Mouse (Mus musculus): ENCODE measurements at regions not wholly inside any gene's neighbourhood (a gene's known extent, or its start where the extent isn't known, plus 50 kb on each side); places are given as distances from the start of the nearest gene placed in this dataset.

DNA sequence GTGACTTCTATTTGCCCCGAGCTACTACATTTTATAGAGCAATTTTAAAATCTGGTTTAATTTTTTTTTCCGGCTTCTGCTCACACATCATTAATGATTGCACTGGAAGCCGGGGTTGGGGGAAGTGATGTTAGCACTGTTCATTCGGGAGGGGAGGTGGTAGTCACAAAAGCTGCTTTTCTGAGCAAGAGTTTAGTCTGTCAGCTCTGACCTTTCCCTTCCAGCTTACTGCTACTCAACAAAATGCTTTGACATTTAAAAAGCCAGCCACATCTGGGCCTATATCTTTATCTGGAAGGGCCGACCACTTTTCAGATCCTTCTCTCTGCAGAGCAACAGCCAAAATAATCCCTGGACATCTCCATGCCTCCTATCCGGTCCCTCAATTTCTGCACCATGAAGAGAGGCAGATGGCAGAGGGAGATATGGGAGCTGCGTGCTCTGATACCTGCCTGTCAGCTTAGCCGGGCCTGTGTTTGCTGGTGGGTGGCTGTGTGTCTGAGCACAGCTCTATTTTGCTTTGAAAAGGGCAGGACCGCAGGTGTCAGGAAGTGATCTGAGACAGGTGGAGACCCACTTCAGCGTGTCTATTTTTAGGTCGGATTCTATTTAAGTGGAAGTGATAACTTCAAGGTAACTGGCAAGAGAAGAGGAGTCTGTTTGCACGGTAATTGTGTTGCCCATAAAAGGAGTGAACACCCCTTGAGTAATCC, 63.1 kb downstream of the Kcnf1 start:
- no peak for DNase-seq (ENCODE audit: low spot score in 2 of 2)

DNA sequence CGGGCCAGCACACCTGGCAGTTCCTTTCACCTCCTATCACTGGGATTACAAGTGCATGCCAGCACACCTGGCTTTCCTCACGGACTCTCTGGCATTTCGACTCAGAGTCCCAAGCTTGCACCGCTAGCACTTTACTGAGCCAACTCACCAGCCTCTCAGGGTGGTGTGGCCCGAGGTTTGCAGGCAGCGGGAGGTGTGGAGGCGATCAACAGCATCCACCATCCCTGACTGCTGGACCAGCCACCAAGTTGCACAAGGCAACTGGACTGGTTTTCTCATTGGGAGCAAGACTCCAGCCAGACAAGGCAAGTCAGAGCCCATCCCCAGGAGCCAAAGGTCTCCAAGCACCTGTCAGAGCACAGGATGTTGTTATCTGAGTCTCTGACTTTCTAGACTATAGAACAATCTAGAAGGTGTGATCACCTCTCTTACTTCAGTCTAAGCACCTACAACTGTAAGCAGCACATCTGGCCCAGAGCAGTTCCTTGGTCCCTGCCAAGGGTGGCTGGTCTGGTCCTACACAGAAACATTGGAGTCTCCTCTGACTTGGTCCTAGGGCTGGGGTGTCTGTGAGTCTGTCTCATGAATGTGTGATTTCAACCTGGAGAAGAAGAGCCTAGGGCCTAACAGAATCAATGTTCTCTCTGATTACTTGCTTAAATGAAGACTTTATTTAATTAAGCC, 63.8 kb downstream of the Kcnf1 start:
- DNase-seq (ENCODE audit: low spot score in 2 of 2), result no peak

DNA sequence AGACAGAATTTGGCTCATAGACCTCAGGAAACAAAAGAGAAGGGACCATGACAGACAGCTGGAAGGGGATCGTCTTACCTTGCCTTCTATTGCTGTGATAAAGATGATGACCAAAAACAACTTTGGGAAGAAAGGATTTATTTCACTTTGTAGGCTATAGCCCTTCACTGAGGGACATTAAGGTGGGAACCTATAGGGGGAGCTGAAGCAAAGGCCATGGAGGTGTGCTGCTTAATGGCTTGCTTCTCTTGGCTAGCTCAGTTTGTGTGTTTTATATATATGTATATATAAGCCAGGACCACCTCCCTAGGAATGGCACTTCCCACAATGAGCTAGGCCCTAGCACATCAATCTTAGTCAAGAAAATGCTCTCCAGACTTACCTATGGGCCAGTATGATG, 70.5 kb downstream of the Kcnf1 start:
- DNase-seq (ENCODE audit: low spot score in 2 of 2), result no peak

DNA sequence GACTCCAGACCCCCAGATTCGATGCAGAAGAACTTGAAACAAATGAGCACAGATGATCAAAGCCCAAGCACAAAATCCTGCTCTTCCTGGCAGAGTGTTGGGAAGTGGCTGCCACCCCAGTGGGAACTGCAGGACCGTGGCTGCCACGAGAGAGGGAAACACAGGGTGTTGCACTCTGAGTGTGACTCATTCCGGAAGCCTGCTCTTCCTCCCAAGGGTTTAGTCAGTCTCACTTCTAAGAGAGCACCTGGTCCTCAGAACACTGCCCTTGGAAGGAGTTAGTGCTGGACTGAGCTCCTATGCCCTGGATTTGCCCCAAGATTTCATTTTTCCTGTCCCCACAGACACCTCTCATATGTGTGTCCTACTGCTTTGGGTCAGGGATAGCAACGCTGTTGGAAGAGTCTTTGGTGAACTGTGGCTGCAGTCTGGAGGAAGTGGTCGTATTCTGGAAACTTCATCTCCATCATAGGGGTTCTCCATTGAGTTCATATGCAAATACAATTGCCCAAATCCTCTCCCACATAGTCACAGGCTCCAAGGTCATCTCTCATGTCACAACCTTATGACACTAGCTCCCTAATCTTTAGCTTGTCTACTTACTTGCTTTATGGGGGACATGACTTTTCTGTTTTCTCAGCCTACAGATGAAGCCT, 71.5 kb downstream of the Kcnf1 start:
- no peak for DNase-seq (ENCODE audit: low spot score in 2 of 2)

- DNase-seq (ENCODE audit: low spot score in 2 of 2), result no peak
Observed at GRCm38 (mm10) chr12:17101842-17102241, 74.8 kb downstream of the Kcnf1 start.

DNA sequence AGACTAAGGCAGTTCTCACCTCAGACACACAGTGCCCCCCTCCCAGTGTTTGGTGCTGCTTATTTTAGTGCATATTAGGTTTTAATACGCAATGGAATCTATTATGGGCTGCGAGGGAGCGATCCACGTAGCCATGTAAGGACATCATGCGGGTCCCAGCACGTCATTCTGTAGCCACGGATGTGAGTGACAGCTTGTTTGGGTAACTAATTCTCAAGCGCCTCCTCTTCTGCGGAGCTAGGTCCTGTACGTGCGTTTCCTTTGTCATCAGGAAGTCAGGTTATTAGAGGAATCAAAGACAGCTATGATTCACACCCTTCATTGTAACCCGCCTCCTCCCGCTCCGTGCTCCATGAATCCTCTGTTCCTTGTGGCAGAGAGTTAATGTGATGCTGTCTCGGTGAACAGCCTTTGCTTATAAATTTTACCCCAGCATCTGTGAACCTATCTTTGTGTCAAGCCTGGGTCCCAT, 78.9 kb downstream of the Kcnf1 start:
- peak in 1 of 2 experiments; percentile 51 for DNase-seq (ENCODE audit: low spot score in 2 of 2)

GRCm38 (mm10) chr12:17094758-17095157, 81.9 kb downstream of the Kcnf1 start:
- DNase-seq (ENCODE audit: low spot score in 2 of 2), result no peak

DNA sequence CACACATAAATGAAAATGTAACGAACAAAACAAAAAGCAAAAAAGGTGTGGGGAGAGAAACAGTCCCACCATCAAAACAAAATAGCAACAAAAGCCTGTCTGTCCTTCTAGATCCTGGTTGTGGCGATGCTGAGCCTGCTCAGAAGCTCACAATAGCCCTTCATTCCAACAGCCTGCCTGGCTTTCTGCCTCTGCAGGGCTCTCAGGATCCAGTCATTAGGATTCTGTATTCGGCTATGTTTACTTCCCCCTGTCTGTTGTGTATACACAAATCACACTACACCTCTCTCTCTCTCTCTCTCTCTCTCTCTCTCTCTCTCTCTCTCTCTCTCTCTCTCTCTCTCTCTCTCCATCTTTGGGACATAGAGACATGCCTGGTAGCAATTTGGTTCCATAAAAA, 82.2 kb upstream of the 2410004P03Rik start:
- no peak for DNase-seq (ENCODE audit: low spot score in 2 of 2)

DNA sequence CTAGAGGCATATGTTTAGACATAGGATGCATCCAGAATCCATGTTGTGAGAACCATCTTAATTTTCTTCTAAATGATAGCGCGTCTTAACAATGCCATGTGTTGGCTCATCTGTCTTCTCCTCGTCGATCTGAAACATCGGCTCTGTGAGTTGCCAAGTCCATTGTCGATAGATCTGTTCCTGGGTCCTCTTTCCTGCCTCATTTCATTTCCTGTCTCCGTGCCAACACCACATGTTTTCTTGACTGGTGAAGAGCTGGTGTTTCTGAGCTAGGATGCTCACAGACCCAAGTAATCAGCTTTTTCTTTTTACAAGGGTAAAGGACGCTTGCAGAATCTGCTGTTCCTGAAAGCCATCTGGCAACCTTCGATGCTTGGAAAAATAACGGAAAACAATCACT, 79.5 kb upstream of the 2410004P03Rik start:
- DNase-seq (ENCODE audit: low spot score in 2 of 2), result no peak

GRCm38 (mm10) chr12:17089710-17090339, 78.3 kb upstream of the 2410004P03Rik start:
- no peak for DNase-seq (ENCODE audit: low spot score in 2 of 2)

- DNase-seq (ENCODE audit: low spot score in 2 of 2), result no peak
Observed at GRCm38 (mm10) chr12:17087388-17087787, 75.9 kb upstream of the 2410004P03Rik start.

DNA sequence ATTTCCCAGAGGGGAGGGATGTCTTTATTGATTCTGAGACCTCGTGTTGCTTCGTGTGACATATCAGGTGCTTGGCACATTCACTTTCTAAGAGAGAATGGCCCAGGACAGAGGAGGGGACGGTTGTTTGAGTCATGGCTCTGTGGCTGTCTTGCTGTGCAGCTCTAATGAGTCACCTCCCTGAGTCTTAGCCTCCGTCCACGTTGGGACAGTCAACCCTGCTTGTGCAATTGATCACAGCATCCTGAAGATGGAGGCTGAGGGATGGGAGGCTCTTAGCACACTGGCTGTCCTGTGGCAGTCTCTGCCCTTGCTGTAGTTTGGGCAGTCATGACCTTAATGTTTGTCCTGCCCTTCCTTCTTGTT, 73.7 kb upstream of the 2410004P03Rik start:
- DNase-seq (ENCODE audit: low spot score in 2 of 2), result no peak

- DNase-seq (ENCODE audit: low spot score in 2 of 2), result peak; percentile 56 to 66
Observed at GRCm38 (mm10) chr12:17084499-17085208, 73.1 kb upstream of the 2410004P03Rik start.

DNA sequence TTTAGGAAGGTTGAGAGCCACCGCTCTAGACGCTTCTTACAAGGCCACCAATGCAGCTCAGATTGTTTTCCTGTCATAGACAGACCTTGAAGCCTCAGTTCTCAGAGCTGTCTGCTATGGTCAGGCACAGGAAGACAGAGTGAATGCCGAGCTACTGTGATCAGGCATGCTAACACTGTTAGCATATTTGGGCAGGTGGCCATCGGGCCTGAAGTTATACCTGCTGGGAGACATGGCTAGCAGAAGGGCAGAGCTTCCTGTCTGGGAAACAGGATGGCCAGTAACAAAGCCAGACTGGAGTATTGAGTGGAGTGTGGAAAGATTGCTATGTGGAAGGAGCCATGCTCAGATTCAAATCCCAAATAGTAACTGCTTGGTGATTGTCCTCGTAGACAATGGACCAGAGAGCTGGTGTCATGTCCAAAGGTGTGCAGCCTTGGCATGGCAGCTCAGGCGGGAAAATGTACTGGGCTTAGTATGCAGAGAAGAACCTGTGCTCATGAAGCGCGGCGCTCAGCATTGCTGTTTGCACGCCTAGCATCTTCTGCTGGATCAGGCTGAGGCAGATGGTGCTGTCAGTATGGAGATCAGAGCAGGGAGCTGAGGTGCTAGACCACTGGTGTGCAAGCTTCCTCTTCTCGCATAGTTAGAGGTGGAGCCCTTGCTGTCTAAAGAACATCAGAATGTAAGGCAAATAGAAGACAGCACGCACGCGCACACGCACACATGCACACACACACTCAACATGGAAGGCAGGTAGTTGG, 60.3 kb upstream of the 2410004P03Rik start:
- DNase-seq (ENCODE audit: low spot score in 2 of 2), result no peak

DNA sequence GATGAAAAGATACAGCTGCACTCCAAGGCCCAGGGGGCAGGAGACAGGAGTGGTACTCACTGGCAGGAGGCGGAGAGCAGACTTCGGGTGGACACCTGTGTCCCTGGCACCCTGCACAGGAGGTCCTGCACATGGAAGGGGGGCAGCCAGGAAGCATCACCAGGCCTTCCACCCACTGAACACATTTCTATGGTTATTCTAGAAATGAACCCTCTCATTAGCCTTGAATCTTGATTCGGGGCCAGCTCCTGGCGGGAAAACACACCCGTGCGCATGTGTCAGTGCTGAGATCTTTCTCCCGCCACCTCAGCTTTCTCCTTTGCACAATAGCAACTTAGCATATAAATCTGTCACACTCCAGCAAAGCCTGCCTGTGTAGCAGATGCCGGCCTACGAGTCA, 58.3 kb upstream of the 2410004P03Rik start:
- peak; percentile 69 to 77 for DNase-seq (ENCODE audit: low spot score in 2 of 2)

DNA sequence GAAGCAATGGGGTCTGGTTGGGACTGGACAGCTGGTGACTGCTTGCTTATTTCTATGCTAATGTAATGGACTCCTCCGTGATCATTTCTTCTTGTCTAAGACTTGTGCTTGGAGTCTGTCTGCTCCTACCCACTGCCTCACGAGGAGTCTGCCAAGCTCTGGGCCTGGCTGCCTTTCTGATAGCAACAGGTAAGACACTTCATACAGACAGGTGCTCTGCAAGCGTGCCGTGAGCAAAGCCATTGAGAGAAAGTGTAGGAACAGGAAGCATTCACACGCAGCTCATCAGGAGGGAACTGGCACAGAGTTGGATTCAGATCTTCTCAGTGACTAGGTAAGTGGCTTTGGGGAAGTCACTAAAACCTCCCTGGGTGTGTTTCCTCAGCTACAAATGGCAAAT, 57.6 kb upstream of the 2410004P03Rik start:
- DNase-seq (ENCODE audit: low spot score in 2 of 2), result no peak

DNA sequence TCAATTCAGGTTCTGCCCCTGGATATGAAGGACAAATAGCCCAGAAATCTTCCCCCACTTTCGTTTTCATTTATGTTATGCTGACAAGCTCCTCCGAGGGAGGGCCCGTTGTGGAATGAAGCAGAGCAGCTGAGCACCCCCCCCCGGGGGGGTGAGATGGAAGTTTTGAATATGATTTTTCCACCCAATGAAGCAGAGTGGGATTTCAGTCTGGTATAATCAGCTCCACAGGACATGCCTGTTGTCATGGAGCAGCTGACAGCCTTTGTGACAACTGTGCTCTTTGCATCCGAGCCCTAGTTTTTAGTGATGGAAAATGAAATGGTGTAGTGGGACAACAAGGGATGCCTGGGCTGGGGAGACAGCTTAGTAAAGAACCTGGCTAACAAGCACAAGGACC, 52.4 kb upstream of the 2410004P03Rik start:
- DNase-seq (ENCODE audit: low spot score in 2 of 2), result no peak
